Mouse (Mus musculus) frontal cortex, adult 2 months (tissue): ENCODE measurements around the gene Polr3g. TPM values are rescaled to one million over a fixed set of nuclear protein-coding genes. Genes with fewer than 3 reads are reported as not detected.
A peak's percentile ranks its signal among the peaks of the same experiment; 100 is the strongest.
"Not testable (repeated sequence)": the region's sequence is repeated elsewhere in the genome, so short reads cannot be mapped to it uniquely, and the experiment has no call there.

Experiments
- DNase-seq, 2 experiments: peaks; one replicate each; pipeline ENCODE4 v3.0.0; 2022; ENCODE audit warnings: low spot score in 1 of 2; ENCODE audit errors: extremely low spot score in 1 of 2
- polyA plus RNA-seq: library from polyadenylated mRNA; depleted of rRNA; stranded (reverse); fragments of >200 nt; gene quantifications from 2 replicates; pipeline ENCODE4 v1.2.3, GENCODE M21; 2012; rRNA removed

Gene Polr3g
- polyA plus RNA-seq, result 5.6 and 5.7 TPM in 2 replicates

DNA sequence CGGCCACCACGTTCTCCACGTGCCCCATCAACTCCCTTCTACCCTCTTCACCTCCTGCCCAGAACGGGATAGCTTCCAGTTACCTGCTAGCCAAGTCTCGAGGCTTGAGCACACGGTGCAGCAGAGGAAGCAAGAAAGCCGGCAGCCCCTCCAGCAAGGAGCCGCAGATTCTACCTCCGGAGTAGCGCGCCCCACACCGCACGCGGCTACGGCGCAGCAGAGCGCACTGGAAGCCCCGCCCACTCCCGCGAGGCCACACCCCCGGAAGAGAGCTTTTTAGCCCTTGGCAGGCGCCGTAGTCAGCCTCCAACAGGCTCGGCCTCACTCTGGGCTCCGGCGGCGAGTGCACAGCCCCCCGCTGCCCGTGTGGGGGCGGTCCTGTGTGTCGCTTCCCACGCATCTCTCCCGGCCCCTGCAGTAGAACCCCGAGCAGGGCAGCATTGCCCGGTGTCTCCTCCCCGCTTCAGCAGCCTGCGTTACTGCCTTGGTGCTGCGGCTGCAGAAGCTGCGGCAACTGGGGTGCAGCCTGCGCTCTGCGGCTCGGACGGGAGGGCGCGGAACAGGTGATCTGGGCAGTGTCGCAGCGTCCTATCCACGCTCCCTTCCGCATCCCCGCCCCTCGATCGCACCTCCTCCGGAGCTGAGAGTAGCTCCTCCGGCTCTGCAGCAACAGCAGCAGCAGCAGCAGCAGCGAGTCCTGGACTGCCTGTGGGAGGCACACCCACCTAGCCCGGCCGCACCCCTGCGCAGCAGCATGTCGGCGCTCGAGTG, at the start of gene Polr3g, which contains the start of gene Mblac2:
Gene Polr3g, minus strand, starts transcription at position 239 of the 771 bp plus-strand sequence.
Gene Mblac2, plus strand, starts transcription at position 567 of the 771 bp plus-strand sequence.
- DNase-seq, result peak; percentile 82 to 97

DNA sequence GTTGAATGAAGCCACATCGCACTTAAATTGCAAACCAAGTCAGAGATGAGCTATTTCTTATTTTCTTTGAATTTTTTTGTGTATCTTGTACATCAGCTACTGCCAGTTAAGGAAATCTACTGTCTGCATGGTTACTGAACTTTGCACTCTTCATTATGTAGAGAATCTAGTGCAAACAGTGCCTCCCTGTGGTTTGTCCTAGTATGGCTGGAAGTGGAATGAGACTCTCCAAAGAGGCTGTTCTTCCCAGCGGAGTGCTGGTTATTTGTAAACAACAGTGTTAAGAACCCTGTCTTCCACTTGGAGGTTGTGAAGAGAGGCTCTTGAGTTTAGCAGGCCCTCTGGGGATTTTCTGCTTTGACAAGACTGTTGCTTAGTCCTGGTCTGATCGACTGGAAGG, 49.6 kb upstream of the Polr3g start:
- DNase-seq, result peak in 1 of 2 experiments; percentile 76

DNA sequence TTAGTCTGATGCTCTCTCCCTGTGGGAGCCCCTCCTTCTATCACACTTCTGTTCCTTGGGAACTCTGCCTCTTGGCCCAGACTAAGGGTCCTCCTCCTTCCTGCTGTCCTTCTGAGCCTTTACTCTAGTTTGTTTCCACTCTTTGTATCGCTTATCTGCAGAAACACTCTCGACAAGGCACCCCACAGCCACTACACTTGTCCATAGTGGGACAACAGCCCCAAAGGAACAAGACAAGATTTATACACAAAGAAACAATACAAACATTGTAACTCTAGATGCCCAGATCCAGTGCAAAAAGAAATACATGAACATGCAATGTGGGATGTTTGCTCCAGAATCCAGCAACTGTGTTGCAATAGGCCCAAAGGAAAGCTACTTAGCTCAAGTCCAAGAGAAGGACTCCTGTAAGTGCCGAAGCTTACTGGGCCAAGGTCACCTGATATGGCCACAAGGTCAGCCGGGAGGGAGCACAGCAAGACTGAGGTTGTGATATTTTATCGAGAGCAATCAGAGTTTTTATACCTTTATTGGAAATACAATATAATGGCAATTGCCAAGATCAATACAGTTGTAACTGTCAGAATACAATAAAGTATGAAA, 46.3 kb upstream of the Polr3g start:
- no peak for DNase-seq

DNA sequence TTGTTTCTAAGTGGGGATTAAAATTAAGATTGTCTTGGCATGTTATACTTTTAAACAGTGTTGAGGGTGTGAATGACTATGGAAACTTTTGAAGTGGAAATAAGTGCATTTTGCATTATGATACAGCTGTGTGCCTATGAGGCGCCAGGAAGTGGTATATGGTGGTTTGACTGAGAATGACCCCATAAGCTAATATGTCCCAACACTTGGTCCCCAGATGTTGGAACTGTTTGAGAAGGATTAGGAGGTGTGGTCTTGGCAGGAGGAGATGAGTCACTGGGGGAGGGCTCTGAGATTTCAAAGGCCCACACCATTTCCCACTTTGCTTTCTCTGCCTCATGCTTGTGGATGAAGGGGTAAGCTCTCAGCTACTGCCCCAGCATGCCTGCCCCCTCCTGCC, 44.5 kb upstream of the Polr3g start:
- no peak for DNase-seq

DNA sequence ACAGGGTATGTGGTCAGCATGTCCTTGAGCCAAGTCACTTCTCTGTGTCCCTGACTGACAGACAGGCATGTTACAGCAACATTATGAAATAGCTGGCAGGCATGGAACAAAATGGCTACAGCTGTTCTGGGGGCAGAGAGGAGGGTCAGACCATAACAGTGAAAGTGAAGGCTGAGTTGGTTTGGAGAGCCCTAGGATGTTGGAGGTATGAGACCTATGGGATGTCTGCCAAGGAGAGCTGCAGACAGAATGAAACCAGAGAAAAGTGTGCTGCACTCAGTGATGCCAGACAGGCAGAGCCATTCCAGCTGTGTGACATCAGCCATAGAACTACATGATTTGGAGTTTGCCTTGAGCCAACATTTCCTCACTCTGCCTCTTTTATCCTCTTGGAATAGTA, 44.1 kb upstream of the Polr3g start:
- DNase-seq, result no peak

DNA sequence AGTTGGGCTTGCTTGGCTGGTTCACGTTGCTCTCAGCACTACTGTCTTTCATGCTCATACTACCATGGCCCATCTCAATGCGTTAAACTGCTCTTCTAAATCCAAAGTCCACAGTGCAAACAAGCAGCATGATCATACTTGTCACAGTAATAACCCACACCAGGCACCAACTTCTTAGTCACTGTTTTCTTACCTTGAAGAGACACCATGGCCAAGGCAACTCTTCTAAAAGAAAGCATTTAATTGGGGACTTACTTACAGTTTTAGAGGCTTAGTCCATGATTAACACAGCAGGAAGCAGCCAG, 33.2 kb upstream of the Polr3g start:
- no peak for DNase-seq

DNA sequence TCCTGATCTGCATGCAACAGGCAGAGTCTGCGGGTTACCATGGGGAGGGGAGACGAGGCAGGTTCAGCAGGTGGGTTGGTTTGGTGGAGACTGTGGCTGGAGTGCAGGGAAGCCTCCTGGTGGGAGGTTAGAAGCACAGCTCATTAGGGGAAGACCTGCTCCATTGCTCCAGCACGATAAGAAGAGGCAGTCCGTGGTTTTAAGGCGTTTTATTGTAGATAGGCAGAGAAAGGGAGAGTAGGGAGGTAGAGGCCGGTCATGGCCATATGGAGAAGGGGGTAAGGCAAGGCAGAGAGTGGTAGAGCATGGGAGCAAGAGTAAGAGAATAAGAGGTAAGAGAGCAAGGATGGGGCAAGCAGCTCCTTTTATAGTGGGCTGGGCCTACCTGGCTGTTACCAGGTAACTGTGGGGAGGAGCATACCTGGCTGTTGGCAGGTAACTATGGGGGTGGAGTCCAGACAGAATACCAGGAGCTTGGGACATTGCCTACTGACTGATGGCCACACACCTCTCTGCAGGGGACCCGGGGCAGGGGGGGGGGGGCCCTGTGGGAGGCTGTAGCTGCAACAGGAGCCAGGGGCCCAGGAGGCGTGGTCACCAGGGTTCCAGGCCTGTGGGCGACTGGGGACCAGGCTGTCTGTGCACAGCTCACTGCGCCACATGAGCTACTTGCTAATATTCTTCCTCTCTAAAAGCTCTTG, 32.7 kb upstream of the Polr3g start:
- DNase-seq, result no peak

DNA sequence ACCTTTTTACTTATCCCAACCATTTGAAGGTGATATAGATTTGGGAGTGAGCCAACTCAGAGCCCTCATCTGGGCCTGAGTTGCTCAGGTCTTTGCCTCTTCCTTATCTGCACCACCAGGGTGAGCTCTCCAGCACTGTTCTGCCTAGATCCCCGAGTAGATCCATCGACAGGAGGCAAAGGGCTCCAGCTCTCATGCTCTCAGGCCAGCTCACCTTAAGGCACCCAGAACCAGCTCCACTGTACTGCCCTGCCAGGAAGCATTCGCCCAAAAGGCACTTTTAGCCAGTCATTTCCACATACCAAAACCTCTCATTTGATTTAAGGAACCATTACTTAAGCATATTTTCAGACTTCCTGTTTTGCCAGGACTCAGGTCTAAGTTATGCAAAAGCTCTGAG, 30.1 kb upstream of the Polr3g start:
- no peak for DNase-seq

DNA sequence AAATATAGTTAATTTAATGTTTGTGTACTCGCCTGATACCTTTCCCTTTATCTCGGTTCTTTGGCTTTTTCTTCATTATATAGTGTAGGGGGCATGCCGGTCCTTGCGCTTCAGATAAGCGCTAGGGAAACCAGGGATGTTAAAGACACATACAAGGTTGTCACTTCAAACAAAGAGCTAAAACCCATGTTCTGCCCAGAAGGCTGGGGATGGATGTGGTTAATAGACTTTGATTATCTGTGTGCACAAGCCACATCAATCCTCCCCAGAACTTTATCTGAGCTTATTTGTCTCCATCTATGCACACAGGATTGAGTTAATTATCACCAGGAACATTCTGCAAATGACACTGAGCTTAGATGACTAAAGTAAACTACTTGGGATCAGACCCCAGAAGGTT, 25.8 kb upstream of the Polr3g start:
- DNase-seq, result no peak

DNA sequence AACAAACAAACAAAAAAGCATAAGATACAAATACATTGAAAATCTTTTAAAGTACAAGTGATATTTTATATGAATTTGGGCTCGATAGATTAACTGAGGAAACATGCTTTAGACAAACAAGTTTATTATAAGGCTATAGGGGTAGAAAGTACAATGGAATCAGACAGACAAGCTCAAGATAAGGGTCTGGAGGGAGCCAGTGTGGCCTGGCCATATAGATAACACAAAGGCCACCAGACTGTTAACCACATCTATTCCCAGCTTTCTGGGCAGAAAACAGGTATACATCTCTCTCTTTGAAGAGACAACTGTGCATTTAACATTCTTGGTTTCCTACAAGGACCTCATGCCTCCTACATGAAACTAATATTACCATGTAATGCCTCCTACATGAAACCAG, 19.5 kb upstream of the Polr3g start:
- DNase-seq, result no peak

DNA sequence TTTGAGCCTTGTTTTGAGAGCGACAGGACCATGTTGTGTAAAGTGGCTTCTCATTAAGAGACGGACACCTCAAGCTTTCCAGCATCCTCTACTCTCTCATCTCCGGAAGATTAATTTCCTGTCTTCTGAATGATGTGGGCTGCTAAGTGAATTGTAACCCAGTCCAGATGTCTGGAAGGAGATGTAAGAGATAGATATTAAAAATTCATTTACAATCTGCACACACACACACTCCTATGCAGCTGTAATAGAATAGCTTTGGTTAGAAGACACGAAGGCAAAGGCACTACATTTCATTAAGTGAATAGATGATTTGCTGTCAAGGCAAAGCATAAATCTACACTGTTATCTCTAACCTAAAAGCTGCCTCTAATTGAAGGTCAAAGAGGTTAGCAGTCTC, 18.3 kb upstream of the Polr3g start:
- no peak for DNase-seq

DNA sequence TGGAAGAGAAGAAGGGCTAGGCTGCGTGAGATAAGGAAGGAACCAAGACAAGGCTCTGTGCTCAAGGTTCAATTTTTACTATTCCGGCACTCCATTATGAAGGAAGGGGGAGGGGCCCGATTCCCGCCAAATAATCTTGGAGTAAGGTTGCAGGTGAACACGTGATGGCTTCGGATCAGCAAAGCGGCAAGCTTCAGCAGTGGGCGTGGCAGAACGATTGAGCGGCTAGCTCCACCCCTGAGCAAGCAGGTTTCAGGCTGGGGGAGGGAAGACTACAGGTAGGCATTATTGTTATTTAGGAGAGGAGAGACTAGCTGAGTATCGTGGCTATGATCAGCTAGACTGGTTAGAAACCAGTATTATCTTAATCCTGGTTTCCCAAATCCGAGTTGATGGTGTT, 17.3 kb upstream of the Polr3g start:
- not testable (repeated sequence) for DNase-seq

DNA sequence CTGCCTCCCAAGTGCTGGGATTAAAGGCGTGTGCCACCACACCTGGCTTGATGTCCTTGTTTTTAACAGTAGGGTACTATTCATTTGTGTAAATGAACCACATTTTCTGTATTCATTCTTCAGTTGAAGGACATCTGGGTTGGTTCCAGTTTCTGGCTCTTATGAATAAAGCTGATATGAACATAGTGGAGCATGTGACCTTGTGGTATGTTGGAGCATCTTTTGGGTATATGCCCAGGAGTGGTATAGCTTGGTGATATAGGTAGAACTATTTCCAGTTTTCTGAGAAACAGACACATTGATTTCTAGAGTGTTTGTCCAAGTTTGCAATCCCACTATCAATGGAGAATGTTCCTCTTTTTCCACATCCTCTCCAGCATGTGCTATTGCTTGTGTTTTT, 3.1 kb upstream of the Polr3g start:
- no peak for DNase-seq

DNA sequence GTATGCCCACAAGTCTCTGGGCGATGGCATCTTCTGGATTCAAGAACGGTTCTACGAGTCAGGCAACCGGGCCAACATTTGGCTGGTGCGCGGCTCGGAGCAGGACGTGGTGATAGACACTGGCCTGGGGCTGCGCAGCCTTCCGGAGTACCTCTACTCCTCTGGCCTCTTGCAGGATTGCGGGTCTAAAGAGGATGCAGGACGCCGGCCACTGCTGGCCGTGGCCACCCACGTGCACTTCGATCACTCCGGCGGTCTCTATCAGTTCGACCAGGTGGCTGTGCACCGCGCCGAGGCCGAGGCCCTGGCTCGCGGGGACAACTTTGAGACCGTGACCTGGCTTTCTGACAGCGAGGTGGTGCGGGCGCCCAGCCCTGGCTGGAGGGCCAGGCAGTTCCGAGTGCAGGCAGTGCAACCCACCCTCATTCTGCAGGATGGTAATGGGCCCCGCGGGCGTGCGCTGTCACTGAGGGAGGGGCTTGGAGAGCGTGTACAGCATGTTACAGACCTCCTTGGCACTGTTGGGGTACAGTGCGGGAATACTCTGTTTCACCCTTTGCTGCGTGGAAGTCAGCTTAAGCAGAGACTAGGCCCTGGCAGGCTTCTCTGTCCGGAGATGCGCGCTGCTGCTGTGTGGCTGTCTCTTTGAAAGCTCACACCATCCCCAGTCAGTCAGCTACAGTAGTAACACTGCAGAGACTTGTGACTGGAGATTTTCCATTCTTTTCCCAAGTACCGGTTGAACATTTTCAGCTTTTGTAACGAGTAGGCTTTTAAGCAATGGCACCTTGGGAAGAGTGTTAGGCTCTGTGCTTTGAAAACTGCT, 946 bp upstream of the Polr3g start:
- peak in 1 of 2 experiments; percentile 54 for DNase-seq

DNA sequence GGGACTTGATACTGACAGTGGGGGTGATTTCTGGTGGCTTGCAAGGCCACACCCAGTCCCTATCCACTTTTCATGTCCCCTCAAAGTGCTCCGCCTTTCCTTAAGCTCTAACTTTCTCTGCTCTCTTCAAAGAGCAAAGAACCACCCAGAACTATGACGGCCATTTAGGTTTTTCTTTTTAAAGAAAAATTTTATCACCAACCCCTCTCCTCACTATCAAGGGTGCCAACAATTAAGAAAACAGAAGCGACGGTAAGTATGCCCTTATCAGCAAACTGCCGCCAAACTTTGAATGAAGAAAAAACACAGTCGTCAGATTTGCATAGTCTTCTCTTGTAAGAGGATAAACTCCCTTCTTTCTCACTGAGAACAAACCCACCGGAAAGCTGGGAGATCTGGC, 547 bp downstream of the Polr3g start:
- DNase-seq, result no peak

DNA sequence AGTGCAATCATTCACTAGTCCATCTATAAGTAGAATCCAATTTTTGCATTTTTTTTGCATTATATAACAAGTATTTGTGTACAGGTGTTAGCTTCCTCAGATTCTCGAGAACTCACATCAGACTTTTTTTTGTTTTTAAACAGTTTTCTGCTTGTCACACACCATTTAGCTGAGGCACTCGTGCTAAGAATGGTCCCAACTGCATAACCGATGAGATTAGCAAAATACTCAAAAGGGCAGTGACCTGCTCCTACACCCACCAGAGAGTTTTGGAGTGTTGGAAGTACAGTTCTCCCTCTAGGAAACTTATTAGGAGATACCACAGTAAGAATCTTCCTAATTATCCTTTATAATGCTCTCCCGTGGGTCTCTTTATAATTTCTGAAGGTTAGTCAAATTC, 1.0 kb downstream of the Polr3g start:
- DNase-seq, result no peak

DNA sequence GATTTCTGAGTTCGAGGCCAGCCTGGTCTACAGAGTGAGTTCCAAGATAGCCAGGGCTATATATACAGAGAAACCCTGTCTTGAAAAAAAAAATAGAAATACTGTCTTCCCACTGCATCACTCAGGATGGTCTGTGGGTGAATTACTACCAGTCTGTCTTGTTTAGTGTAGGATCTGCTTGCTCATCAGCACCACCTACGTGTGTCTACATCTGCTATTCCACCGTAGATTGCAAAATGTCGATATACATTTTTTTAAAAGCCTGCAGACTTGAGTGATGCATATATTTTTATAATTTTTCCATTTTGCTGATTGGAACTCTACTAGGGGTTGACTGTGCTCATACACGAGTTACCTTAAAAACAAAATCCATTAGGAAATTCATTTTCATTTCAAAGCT, 4.5 kb downstream of the Polr3g start:
- DNase-seq, result peak in 1 of 2 experiments; percentile 19

DNA sequence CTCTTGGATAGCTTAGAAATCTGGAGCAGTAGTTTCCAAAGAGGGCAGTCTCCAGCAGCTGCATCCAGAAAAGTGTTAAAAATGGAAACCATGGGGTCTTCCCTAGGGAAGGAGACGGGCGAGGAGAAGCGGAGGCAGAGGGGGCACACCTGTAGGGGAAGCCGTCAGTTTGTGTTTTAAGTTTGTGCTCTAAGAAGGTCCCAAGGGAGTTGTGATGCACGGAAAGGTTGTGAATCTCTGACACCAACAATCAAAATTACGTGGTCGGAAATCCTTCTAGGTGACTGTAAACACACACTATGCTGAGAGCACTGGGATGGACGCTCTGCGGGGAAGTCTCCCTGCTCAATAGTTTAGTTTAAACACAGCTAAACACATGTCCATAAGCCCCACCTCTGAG, 7.2 kb downstream of the Polr3g start:
- DNase-seq, result no peak

DNA sequence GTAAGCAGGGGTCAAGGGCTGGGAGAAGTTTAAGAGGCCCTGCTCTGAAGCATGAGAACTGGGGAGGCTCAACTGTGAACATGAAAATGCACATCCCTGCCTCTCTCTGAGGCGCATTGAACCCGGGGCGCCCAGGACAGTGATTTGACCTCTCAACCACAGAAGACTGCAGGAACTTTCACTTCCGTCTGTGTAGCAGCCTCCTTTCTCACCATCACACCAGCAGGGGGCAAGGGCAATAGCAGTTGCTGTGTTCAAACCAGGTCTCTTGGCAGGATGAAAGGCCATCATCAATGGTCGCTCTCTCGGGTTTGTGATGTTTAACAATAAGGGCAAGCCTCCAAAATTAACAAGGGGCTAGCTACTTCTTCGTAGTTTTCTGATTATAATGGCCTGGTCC, 7.7 kb downstream of the Polr3g start:
- no peak for DNase-seq

DNA sequence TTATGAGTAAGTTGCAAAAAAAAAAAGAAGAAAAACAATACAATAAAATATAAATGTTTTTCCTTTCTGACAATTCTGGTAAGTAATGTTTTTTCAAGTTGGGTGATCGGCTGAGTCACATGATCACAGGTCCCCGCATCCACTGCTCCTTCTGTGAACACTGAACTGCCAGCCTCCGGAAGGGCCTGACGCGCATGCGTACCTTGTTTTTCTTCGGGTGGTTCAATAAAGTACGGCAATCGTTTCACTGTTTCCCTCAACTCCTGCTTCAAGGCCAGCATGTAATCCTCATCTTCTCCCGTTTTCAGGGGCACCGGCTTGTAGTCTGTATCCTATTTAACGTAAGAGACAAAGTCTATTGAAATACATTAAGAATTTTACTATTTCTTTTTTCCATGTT, 16.4 kb downstream of the Polr3g start:
- DNase-seq, result no peak

DNA sequence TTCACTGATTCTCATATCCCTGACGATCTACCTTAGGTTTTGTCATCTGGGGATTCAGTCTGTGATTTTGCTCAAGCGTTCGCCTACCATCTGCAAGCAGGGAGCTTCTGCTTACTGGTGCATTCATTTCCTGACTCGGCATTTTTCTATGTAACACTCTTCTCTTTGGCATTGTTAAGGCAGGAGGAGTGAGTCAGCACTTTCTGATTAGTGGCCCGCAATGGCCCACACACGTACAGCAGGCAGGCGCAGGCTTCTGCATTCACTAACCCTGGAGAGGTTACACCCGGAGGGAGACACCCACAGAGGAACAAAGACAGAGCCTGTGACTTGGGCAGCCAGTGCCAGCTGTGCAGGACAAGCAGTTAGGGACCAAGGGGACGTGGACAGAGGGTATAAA, 19.2 kb downstream of the Polr3g start:
- DNase-seq, result peak in 1 of 2 experiments; percentile 28
